ENCODE assay signal across 15 mouse cellular contexts in the genomic region with DNA sequence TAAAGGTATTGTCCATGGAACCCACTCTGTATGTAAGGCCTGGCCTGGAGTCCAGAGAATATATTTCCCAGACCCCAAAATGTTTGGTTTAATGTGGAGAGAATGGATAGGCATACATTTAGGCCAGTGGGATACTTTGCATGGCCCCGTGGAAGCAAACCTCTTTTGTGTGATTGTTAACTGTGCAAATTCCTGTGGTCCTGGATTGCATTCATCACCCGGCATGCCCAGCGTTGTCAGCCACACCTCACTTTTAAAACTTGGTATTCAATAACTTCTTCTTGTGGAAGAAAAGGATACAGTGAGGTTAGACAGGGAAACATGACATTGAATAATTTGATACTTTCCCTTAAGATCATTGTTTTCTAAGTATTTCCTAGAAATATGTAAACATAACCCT.
"Had no signal": no experiment of that assay in that cellular context is flagged by ENCODE, and none has a peak within 500 bp of the region (broad histone marks: within the 10 kb centered on the region; RNA-seq: fewer than 3 reads in every experiment).

No protein-coding gene starts in this region.

- H3K27ac ChIP-seq: lung, embryonic 15.5 days; midbrain, embryonic 10.5 days; midbrain, embryonic 12.5 days; neural tube, embryonic 12.5 days had no signal

- DNase-seq: liver, postnatal 0 days; lung, adult 2 months; lung, postnatal 14 days; lung, postnatal 4 days; midbrain, embryonic 14.5 days; right cerebral cortex, postnatal 14 days; thymus, adult 18-20 months; thymus, postnatal 14 days; thymus, postnatal 36 days had no signal

- ATAC-seq: liver, postnatal 0 days; lung, postnatal 0 days; midbrain, embryonic 16.5 days had no signal

- H3K4me3 ChIP-seq: lung, embryonic 15.5 days; midbrain, embryonic 10.5 days; midbrain, embryonic 12.5 days; neural tube, embryonic 12.5 days had no signal

- H3K9me3 ChIP-seq: lung, embryonic 15.5 days; midbrain, embryonic 10.5 days; midbrain, embryonic 12.5 days; neural tube, embryonic 12.5 days had no signal

- H3K27me3 ChIP-seq: lung, embryonic 15.5 days; midbrain, embryonic 12.5 days; neural tube, embryonic 12.5 days had no signal

- H3K4me1 ChIP-seq: midbrain, embryonic 12.5 days; neural tube, embryonic 12.5 days had no signal

- H3K36me3 ChIP-seq: lung, embryonic 15.5 days; midbrain, embryonic 10.5 days; midbrain, embryonic 12.5 days; neural tube, embryonic 12.5 days had no signal
